17 mouse cellular contexts compared by ENCODE assay signal in genomic region chr2:164434681-164435080, GRCm38 (mm10). TPM values are rescaled to one million over a fixed set of nuclear protein-coding genes. Genes with fewer than 3 reads are reported as not detected.
DNase-seq lines count a peak whose midpoint lies in the region; ATAC-seq and TF ChIP-seq lines count a peak whose summit lies in the region.
"Had no signal": no experiment of that assay in that cellular context is flagged by ENCODE, and none has a peak within 500 bp of the region (broad histone marks: within the 10 kb centered on the region; RNA-seq: fewer than 3 reads in every experiment).

No protein-coding gene starts in this region.

- 23% methylated on average over 3 of the region's 3 CpGs for WGBS in liver, adult 2 months
- 58% methylated on average over 3 of the region's 3 CpGs for WGBS in liver, embryonic 12.5 days (ENCODE audit: insufficient replicate concordance)
- WGBS in intestine, embryonic 16.5 days: 47% methylated on average over 3 of the region's 3 CpGs
- WGBS in stomach, embryonic 16.5 days: 57% methylated on average over 3 of the region's 3 CpGs

- peaks cover 27% of the 10 kb centered on the region for H3K36me3 ChIP-seq in liver, adult 2 months (ENCODE audit: control insufficient read depth, insufficient read depth, low read length)
- H3K36me3 ChIP-seq in liver, embryonic 12.5 days: no peaks in the 10 kb centered on the region
- H3K36me3 ChIP-seq in intestine, embryonic 16.5 days (ENCODE audit: control insufficient read depth, insufficient read depth, low read length): no peaks in the 10 kb centered on the region
- H3K36me3 ChIP-seq in stomach, embryonic 16.5 days (ENCODE audit: control insufficient read depth, insufficient read depth, low read length): no peaks in the 10 kb centered on the region
- H3K36me3 ChIP-seq: embryonic facial prominence, embryonic 15.5 days; heart, embryonic 15.5 days had no signal

- no peak for ATAC-seq in liver, embryonic 12.5 days
- no peak for ATAC-seq in intestine, embryonic 16.5 days
- ATAC-seq in stomach, embryonic 16.5 days (ENCODE audit: insufficient read depth, low FRiP score): no peak

- TF ChIP-seq CTCF in liver, adult 2 months (IDR thresholded peaks at IDR 0.05; ENCODE audit: low read depth, low read length): no peak
- TF ChIP-seq CTCF in left cerebral cortex, adult 2 months (IDR thresholded peaks at IDR 0.05): no peak

- TF ChIP-seq POLR2A in liver, adult 2 months (IDR thresholded peaks at IDR 0.05; ENCODE audit: extremely low read depth, insufficient read depth, low read length): no peak

- peaks cover 24% of the 10 kb centered on the region; the same call in 1 of the 2 replicates for H3K79me2 ChIP-seq in liver, adult 2 months (ENCODE audit: control insufficient read depth, insufficient read depth, low read length)

- peak overlapping the region; percentile 58 for H3K9ac ChIP-seq in liver, adult 2 months (ENCODE audit: low read depth, low read length)
- H3K9ac ChIP-seq in liver, embryonic 12.5 days: no peak overlapping the region
- H3K9ac ChIP-seq in intestine, embryonic 16.5 days (ENCODE audit: low read depth, low read length): no peak overlapping the region
- no peak overlapping the region for H3K9ac ChIP-seq in stomach, embryonic 16.5 days (ENCODE audit: low read length)
- H3K9ac ChIP-seq: embryonic facial prominence, embryonic 15.5 days; heart, embryonic 15.5 days had no signal

- no peaks in the 10 kb centered on the region for H3K27me3 ChIP-seq in liver, adult 2 months (ENCODE audit: control insufficient read depth, insufficient read depth, low read length)
- peaks cover 69% of the 10 kb centered on the region for H3K27me3 ChIP-seq in liver, embryonic 12.5 days (replicated peaks)
- H3K27me3 ChIP-seq in intestine, embryonic 16.5 days (replicated peaks; ENCODE audit: control insufficient read depth, insufficient read depth, low read length): no peaks in the 10 kb centered on the region
- no peaks in the 10 kb centered on the region for H3K27me3 ChIP-seq in stomach, embryonic 16.5 days (ENCODE audit: control insufficient read depth, insufficient read depth, low read length)
- H3K27me3 ChIP-seq: embryonic facial prominence, embryonic 15.5 days; heart, embryonic 15.5 days had no signal

- H3K4me3 ChIP-seq in liver, adult 2 months (ENCODE audit: insufficient read depth, low read depth, low read length): peak overlapping the region; percentile 6; the same call in 1 of the 2 replicates
- H3K4me3 ChIP-seq in liver, embryonic 12.5 days: no peak overlapping the region
- 0 out of 2 replicates have a peak overlapping the region, but pooled peaks have one; percentile 2 for H3K4me3 ChIP-seq in intestine, embryonic 16.5 days (ENCODE audit: low read length)
- no peak overlapping the region for H3K4me3 ChIP-seq in stomach, embryonic 16.5 days (replicated peaks; ENCODE audit: low read length)
- no peak overlapping the region for H3K4me3 ChIP-seq in left cerebral cortex, adult 2 months
- H3K4me3 ChIP-seq: embryonic facial prominence, embryonic 15.5 days; heart, embryonic 15.5 days had no signal

- H3K4me2 ChIP-seq in liver, embryonic 12.5 days: no peak overlapping the region
- H3K4me2 ChIP-seq in intestine, embryonic 16.5 days (ENCODE audit: low read depth, low read length): peak overlapping the region; percentile 59
- H3K4me2 ChIP-seq in stomach, embryonic 16.5 days (ENCODE audit: low read depth, low read length): 0 out of 2 replicates have a peak overlapping the region, but pooled peaks have one; percentile 0
- H3K4me2 ChIP-seq: embryonic facial prominence, embryonic 15.5 days; heart, embryonic 15.5 days had no signal

- no peaks in the 10 kb centered on the region for H3K9me3 ChIP-seq in liver, embryonic 12.5 days (replicated peaks)
- no peaks in the 10 kb centered on the region for H3K9me3 ChIP-seq in intestine, embryonic 16.5 days (ENCODE audit: control insufficient read depth, low read length)
- H3K9me3 ChIP-seq in stomach, embryonic 16.5 days (replicated peaks; ENCODE audit: control insufficient read depth, low read length): no peaks in the 10 kb centered on the region
- H3K9me3 ChIP-seq: embryonic facial prominence, embryonic 15.5 days; heart, embryonic 15.5 days had no signal

- peak overlapping the region; percentile 91 for H3K27ac ChIP-seq in liver, adult 2 months (replicated peaks; ENCODE audit: insufficient read depth, low read depth, low read length)
- no peak overlapping the region for H3K27ac ChIP-seq in liver, embryonic 12.5 days
- H3K27ac ChIP-seq in intestine, embryonic 16.5 days (ENCODE audit: low read length): peak overlapping the region; percentile 95
- peak overlapping the region; percentile 91 for H3K27ac ChIP-seq in stomach, embryonic 16.5 days (ENCODE audit: low read length)
- no peak overlapping the region for H3K27ac ChIP-seq in left cerebral cortex, adult 2 months
- H3K27ac ChIP-seq: heart, embryonic 15.5 days had no signal

- intact Hi-C loops in left cerebral cortex, adult 2 months (cut with DNase I): no loop called here

- peak; percentile 73 for DNase-seq in liver, adult 2 months (ENCODE audit: extremely low read depth, low read depth, low spot score)
- DNase-seq in kidney, postnatal 14 days: peak; percentile 58
- no peak for DNase-seq in adrenal gland, postnatal 10 days
- no peak for DNase-seq in layer of hippocampus, adult 18-20 months (ENCODE audit: low spot score in 2 of 2)
- DNase-seq in left cerebral cortex, adult 2 months (ENCODE audit: extremely low spot score in 1 of 2, low spot score in 2 of 2): no peak
- DNase-seq: B cell, adult 2 months; cerebellum, adult 11 months; thymus, postnatal 4 days had no signal

- H3K4me1 ChIP-seq in liver, adult 2 months (ENCODE audit: control insufficient read depth, insufficient read depth, low read length): peaks cover 53% of the 10 kb centered on the region
- peaks cover 23% of the 10 kb centered on the region for H3K4me1 ChIP-seq in liver, embryonic 12.5 days
- H3K4me1 ChIP-seq in intestine, embryonic 16.5 days (ENCODE audit: control insufficient read depth, insufficient read depth, low read length): peaks cover 77% of the 10 kb centered on the region
- H3K4me1 ChIP-seq in stomach, embryonic 16.5 days (ENCODE audit: control insufficient read depth, insufficient read depth, low read length): peaks cover 85% of the 10 kb centered on the region

RNA-seq across cellular contexts. Expression of gene Sdc4, which starts 9.0 kb away (rescaled TPM):
- 511 and 573 TPM in 2 replicates for total RNA-seq in liver, adult 2 months (2014; rRNA removed)
- polyA plus RNA-seq in liver, adult 2 months (2012; rRNA removed): 178 and 182 TPM in 2 replicates
- 31.3 and 31.8 TPM in 2 replicates for polyA plus RNA-seq in liver, embryonic 12.5 days (2016; fragmentation: Nextera tagmentation; extraction: Ambion mirVana)
- 130 and 138 TPM in 2 replicates for polyA plus RNA-seq in intestine, embryonic 16.5 days (2015; fragmentation: Nextera tagmentation; extraction: Ambion mirVana)
- 150 and 173 TPM in 2 replicates for polyA plus RNA-seq in stomach, embryonic 16.5 days (2015; fragmentation: Nextera tagmentation; extraction: Ambion mirVana)
- 100 to 1,000 TPM; 101 to 246 TPM for total RNA-seq in adrenal gland, postnatal 10 days (2021)
- 100 to 1,000 TPM; 122 to 140 TPM for total RNA-seq in layer of hippocampus, adult 18-20 months (2021)
- 10 to 100 TPM; 78.7 to 93.2 TPM for total RNA-seq in left cerebral cortex, adult 2 months (2021)
- total RNA-seq: granulocyte monocyte progenitor cell, adult 5-6 weeks had no signal

RNA-seq across cellular contexts. Expression of gene Sys1, which starts 22.1 kb away (rescaled TPM):
- total RNA-seq in liver, adult 2 months (2014; rRNA removed): 33.7 and 40.9 TPM in 2 replicates
- 145 and 157 TPM in 2 replicates for polyA plus RNA-seq in liver, adult 2 months (2012; rRNA removed)
- polyA plus RNA-seq in liver, embryonic 12.5 days (2016; fragmentation: Nextera tagmentation; extraction: Ambion mirVana): 36.1 and 37.9 TPM in 2 replicates
- polyA plus RNA-seq in intestine, embryonic 16.5 days (2015; fragmentation: Nextera tagmentation; extraction: Ambion mirVana): 54.0 and 56.4 TPM in 2 replicates
- polyA plus RNA-seq in stomach, embryonic 16.5 days (2015; fragmentation: Nextera tagmentation; extraction: Ambion mirVana): 48.1 and 49.4 TPM in 2 replicates
- total RNA-seq in adrenal gland, postnatal 10 days (2021): 10 to 100 TPM; 31.7 to 34.5 TPM
- total RNA-seq in layer of hippocampus, adult 18-20 months (2021): 10 to 100 TPM; 37.9 to 39.9 TPM
- 10 to 100 TPM; 40.8 to 41.3 TPM for total RNA-seq in left cerebral cortex, adult 2 months (2021)

RNA-seq across cellular contexts. Expression of gene Gm20458, which starts 26.1 kb away (rescaled TPM):
- 0.46 TPM in 1 of 2 replicates, not detected in the other for total RNA-seq in liver, adult 2 months (2014; rRNA removed)
- polyA plus RNA-seq in liver, adult 2 months (2012; rRNA removed): 11.7 and 14.2 TPM in 2 replicates
- polyA plus RNA-seq in liver, embryonic 12.5 days (2016; fragmentation: Nextera tagmentation; extraction: Ambion mirVana): 4.7 and 5.2 TPM in 2 replicates
- polyA plus RNA-seq in intestine, embryonic 16.5 days (2015; fragmentation: Nextera tagmentation; extraction: Ambion mirVana): 9.8 and 11.9 TPM in 2 replicates
- polyA plus RNA-seq in stomach, embryonic 16.5 days (2015; fragmentation: Nextera tagmentation; extraction: Ambion mirVana): 17.2 and 19.2 TPM in 2 replicates
- 1 to 10 TPM; 2.5 to 4.8 TPM for total RNA-seq in adrenal gland, postnatal 10 days (2021)
- 1 to 10 TPM; 5.4 to 9.9 TPM for total RNA-seq in layer of hippocampus, adult 18-20 months (2021)
- 10 to 100 TPM; 10.2 to 14.1 TPM for total RNA-seq in left cerebral cortex, adult 2 months (2021)
- total RNA-seq: granulocyte monocyte progenitor cell, adult 5-6 weeks; megakaryocyte, adult 5-6 weeks had no signal

RNA-seq across cellular contexts. Expression of gene Matn4, which starts 29.7 kb away (rescaled TPM):
- 0.07 and 0.09 TPM in 2 replicates for total RNA-seq in liver, adult 2 months (2014; rRNA removed)
- polyA plus RNA-seq in liver, adult 2 months (2012; rRNA removed): 0.04 and 0.05 TPM in 2 replicates
- 0.28 and 0.41 TPM in 2 replicates for polyA plus RNA-seq in liver, embryonic 12.5 days (2016; fragmentation: Nextera tagmentation; extraction: Ambion mirVana)
- polyA plus RNA-seq in intestine, embryonic 16.5 days (2015; fragmentation: Nextera tagmentation; extraction: Ambion mirVana): 8.3 and 9.0 TPM in 2 replicates
- 6.4 and 8.9 TPM in 2 replicates for polyA plus RNA-seq in stomach, embryonic 16.5 days (2015; fragmentation: Nextera tagmentation; extraction: Ambion mirVana)
- total RNA-seq in adrenal gland, postnatal 10 days (2021): 1 to 10 TPM; 2.3 to 2.7 TPM
- total RNA-seq in layer of hippocampus, adult 18-20 months (2021): 10 to 100 TPM; 11.0 to 11.2 TPM
- total RNA-seq in left cerebral cortex, adult 2 months (2021): 10 to 100 TPM; 10.4 to 11.0 TPM
- total RNA-seq: granulocyte monocyte progenitor cell, adult 5-6 weeks; megakaryocyte, adult 5-6 weeks had no signal
- polyA plus RNA-seq: forebrain, embryonic 11.5 days had no signal

RNA-seq across cellular contexts. Expression of gene Rbpjl, which starts 31.7 kb away (rescaled TPM):
- 0.18 and 0.20 TPM in 2 replicates for total RNA-seq in liver, adult 2 months (2014; rRNA removed)
- polyA plus RNA-seq in liver, adult 2 months (2012; rRNA removed): not detected in 2 replicates
- polyA plus RNA-seq in liver, embryonic 12.5 days (2016; fragmentation: Nextera tagmentation; extraction: Ambion mirVana): not detected in 2 replicates
- 25.1 and 25.4 TPM in 2 replicates for polyA plus RNA-seq in intestine, embryonic 16.5 days (2015; fragmentation: Nextera tagmentation; extraction: Ambion mirVana)
- 41.3 and 45.2 TPM in 2 replicates for polyA plus RNA-seq in stomach, embryonic 16.5 days (2015; fragmentation: Nextera tagmentation; extraction: Ambion mirVana)
- total RNA-seq in adrenal gland, postnatal 10 days (2021): under 1 TPM in 1 of 2 experiments, not detected in 1; 0.15 TPM
- total RNA-seq in layer of hippocampus, adult 18-20 months (2021): under 1 TPM; 0.38 to 0.42 TPM
- under 1 TPM; 0.20 to 0.23 TPM for total RNA-seq in left cerebral cortex, adult 2 months (2021)
- total RNA-seq: granulocyte monocyte progenitor cell, adult 5-6 weeks; megakaryocyte, adult 5-6 weeks had no signal
- polyA plus RNA-seq: forebrain, embryonic 11.5 days; hindbrain, embryonic 11.5 days had no signal

Comparison
In these comparisons a context has a peak if more than half of its experiments do, and no peak if none do; other contexts are left out.
1. H3K27ac ChIP-seq: peak in liver, adult 2 months (single experiment), intestine, embryonic 16.5 days (single experiment) and stomach, embryonic 16.5 days (single experiment); none in liver, embryonic 12.5 days (single experiment) and left cerebral cortex, adult 2 months (single experiment).
2. H3K4me3 ChIP-seq: peak in liver, adult 2 months (single experiment) and intestine, embryonic 16.5 days (single experiment); none in liver, embryonic 12.5 days (single experiment), stomach, embryonic 16.5 days (single experiment) and left cerebral cortex, adult 2 months (single experiment).
3. DNase-seq: peak in liver, adult 2 months (single experiment) and kidney, postnatal 14 days (single experiment); none in adrenal gland, postnatal 10 days (single experiment), layer of hippocampus, adult 18-20 months (0 of 2) and left cerebral cortex, adult 2 months (0 of 2).